Mouse (Mus musculus) hindbrain, embryonic 15.5 days (tissue): ENCODE measurements around the gene Avpr1a. TPM values are rescaled to one million over a fixed set of nuclear protein-coding genes. Genes with fewer than 3 reads are reported as not detected.

Experiments
- ATAC-seq: fragments of 200-750 bp; cut with Nextera tagmentation; 2 replicates; pipeline ENCODE4 v1.8.0; 2017; ENCODE audit warnings: low read depth, moderate number of reproducible peaks, moderate TSS enrichment; ENCODE audit not compliant: low FRiP score
- H3K27ac ChIP-seq: fragments of 300-500 bp; sonication (generic); replicated peaks from 2 replicates; pipeline ENCODE4 v1.5.1; 2015; ENCODE audit warnings: mild to moderate bottlenecking, inconsistent platforms
- H3K27me3 ChIP-seq: fragments of 300-500 bp; sonication (generic); 2 replicates; pipeline ENCODE4 v1.6.1; 2015; ENCODE audit warnings: control low read depth, inconsistent platforms
- H3K36me3 ChIP-seq: fragments of 300-500 bp; sonication (generic); 2 replicates; pipeline ENCODE4 v1.6.1; 2015; ENCODE audit warnings: control low read depth, inconsistent platforms
- H3K4me1 ChIP-seq: fragments of 300-500 bp; sonication (generic); replicated peaks from 2 replicates; pipeline ENCODE4 v1.6.1; 2015; ENCODE audit warnings: control low read depth, inconsistent platforms
- H3K4me2 ChIP-seq: fragments of 300-500 bp; sonication (generic); 2 replicates; pipeline ENCODE4 v1.6.1; 2015; ENCODE audit warnings: moderate library complexity, mild to moderate bottlenecking, inconsistent platforms
- H3K4me3 ChIP-seq: fragments of 300-500 bp; sonication (generic); 2 replicates; pipeline ENCODE4 v1.5.1; 2015; ENCODE audit warnings: mild to moderate bottlenecking, inconsistent platforms
- H3K9ac ChIP-seq: fragments of 300-500 bp; sonication (generic); 2 replicates; pipeline ENCODE4 v1.6.1; 2015; ENCODE audit warnings: inconsistent platforms
- H3K9me3 ChIP-seq: fragments of 300-500 bp; sonication (generic); 2 replicates; pipeline ENCODE4 v1.6.1; 2016; ENCODE audit warnings: control low read depth, inconsistent platforms
- WGBS: fragments of 180-500 bp; shearing (Covaris S2); methylation state at CpG from one replicate; pipeline ENCODE4 v1.1.7; 2015; 5-methylcytosine and 5-hydroxymethylcytosine counted together
- polyA plus RNA-seq: library from polyadenylated mRNA; unstranded; fragments of >200 nt; fragmentation: Nextera tagmentation; extraction: Ambion mirVana; gene quantifications from 2 replicates; pipeline ENCODE4 v1.2.1, GENCODE M21; 2015

Avpr1a gene
- polyA plus RNA-seq, 1 experiment from 2014 or later: 2.9 TPM

DNA sequence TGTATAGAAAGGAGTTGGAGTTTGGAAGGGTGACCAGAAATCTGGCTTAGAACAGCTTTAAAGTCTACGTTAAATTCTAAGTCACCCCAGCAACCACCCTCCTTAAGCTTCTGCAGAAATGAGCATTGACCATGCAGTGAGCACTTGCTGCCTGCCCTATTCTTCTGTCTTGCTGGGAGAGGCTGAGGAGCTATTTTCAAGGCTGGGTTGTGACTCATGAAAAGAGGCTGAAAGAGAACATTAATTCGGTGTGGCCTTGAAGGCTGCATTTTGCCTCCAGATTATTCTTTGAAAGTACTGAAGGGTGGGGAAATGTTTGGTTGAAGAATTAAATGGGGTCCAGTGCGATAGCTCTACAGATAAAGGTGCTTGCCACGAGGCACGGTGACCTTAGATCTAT is 28.5 kb downstream of the Avpr1a start:
- H3K4me3 ChIP-seq: no peak overlapping the region
- H3K27me3 ChIP-seq: no peaks in the 10 kb centered on the region
- H3K36me3 ChIP-seq: no peaks in the 10 kb centered on the region
- H3K4me2 ChIP-seq: no peak overlapping the region
- H3K4me1 ChIP-seq: no peaks in the 10 kb centered on the region
- WGBS: 89% methylated on average over 5 of the region's 5 CpGs
- no peak for ATAC-seq
- H3K9ac ChIP-seq: no peak overlapping the region
- H3K27ac ChIP-seq: no peak overlapping the region
- no peaks in the 10 kb centered on the region for H3K9me3 ChIP-seq

DNA sequence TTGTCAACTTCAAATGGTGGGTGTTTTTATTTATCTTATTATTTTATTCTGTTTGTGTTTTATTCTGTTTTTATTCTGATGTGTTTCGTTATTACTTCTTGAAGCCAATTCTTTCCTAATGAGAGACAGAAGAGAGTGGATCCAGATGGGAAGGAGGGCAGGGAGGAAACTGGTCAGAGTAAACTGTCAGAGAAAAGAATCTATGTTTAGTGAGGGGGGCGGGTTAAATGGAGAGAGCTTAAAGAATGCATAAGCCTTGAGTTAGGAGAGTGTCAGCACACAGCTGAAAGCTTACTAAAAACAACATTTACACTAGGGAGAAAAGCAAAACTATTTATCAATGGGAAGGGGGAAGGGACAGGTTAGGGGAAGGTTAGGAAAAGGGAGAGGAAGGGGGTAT is 50.3 kb downstream of the Avpr1a start:
- 65% methylated on average over 2 of the region's 2 CpGs for WGBS
- no peak for ATAC-seq

DNA sequence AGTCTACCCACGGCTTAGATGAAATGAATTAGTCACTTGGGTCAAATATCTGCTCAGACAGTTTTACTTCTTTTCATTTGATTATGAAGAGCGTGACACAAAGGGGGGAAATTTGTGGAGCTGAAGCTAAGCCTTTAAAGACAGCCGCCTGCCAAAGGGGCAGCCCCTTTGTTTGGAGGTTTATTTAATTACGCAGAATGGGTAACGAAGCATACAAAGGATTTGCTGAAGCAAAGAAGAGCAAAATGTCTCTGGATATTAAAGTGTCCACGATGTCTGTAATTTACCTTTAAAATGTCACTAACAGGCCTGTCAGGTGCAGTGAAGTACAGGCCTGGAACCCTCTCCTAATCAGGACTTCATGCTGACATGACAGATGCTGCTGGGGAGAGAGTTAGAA is 51.0 kb downstream of the Avpr1a start:
- Histone ChIP-seq H3K9me3 (no peaks in the 10 kb centered on the region), H3K36me3 (no peaks in the 10 kb centered on the region), H3K4me3 (no peak overlapping the region), H3K27me3 (no peaks in the 10 kb centered on the region), H3K4me2 (no peak overlapping the region), H3K27ac (no peak overlapping the region), H3K4me1 (0 out of 2 replicates have a peak, but pooled peaks cover 5% of the 10 kb centered on the region), H3K9ac (no peak overlapping the region)
- ATAC-seq: no peak
- WGBS: 32% methylated on average over 6 of the region's 6 CpGs

More for the DNA sequence above, 50.3 kb downstream of the Avpr1a start:
- no peaks in the 10 kb centered on the region for H3K9me3 ChIP-seq
- H3K4me3 ChIP-seq: no peak overlapping the region
- no peaks in the 10 kb centered on the region for H3K27me3 ChIP-seq
- no peak overlapping the region for H3K9ac ChIP-seq
- H3K27ac ChIP-seq: no peak overlapping the region
- H3K36me3 ChIP-seq: no peaks in the 10 kb centered on the region
- no peak overlapping the region for H3K4me2 ChIP-seq
- 0 out of 2 replicates have a peak, but pooled peaks cover 5% of the 10 kb centered on the region for H3K4me1 ChIP-seq

Other genes with a start within 250 kb of the Avpr1a start
- gene Ppm1h, start 230.3 kb downstream of the Avpr1a start, polyA plus RNA-seq: 29.4 and 31.2 TPM in 2 replicates